Mouse (Mus musculus) small intestine, adult 2 months (tissue): Measurements from ENCODE around the gene Gm3604. TPM values are rescaled to one million over a fixed set of nuclear protein-coding genes. Genes with fewer than 3 reads are reported as not detected.
"Not testable (repeated sequence)": the region's sequence is repeated elsewhere in the genome, so short reads cannot be mapped to it uniquely, and the experiment has no call there.

Source experiments
- H3K27ac ChIP-seq: fragments of 200-500 bp; 2 replicates; pipeline ENCODE4 v1.5.1; 2012; ENCODE audit warnings: low read depth, low read length, control low read depth, inconsistent platforms; ENCODE audit not compliant: insufficient read depth
- H3K27me3 ChIP-seq: fragments of 200-500 bp; 2 replicates; pipeline ENCODE4 v1.6.1; 2012; ENCODE audit warnings: mild to moderate bottlenecking, moderate library complexity, low read length, inconsistent platforms; ENCODE audit not compliant: control insufficient read depth, insufficient read depth
- H3K36me3 ChIP-seq: fragments of 200-500 bp; 2 replicates; pipeline ENCODE4 v1.6.1; 2012; ENCODE audit warnings: mild to moderate bottlenecking, low read length, control low read depth, inconsistent platforms; ENCODE audit not compliant: control insufficient read depth, insufficient read depth
- H3K4me1 ChIP-seq: fragments of 200-500 bp; 2 replicates; pipeline ENCODE4 v1.6.1; 2012; ENCODE audit warnings: low read length, inconsistent platforms, mixed read lengths; ENCODE audit not compliant: control insufficient read depth, insufficient read depth, insufficient read length
- H3K4me3 ChIP-seq: fragments of 200-500 bp; 2 replicates; pipeline ENCODE4 v1.5.1; 2012; ENCODE audit warnings: low read depth, mild to moderate bottlenecking, control low read depth, inconsistent platforms, low read length, moderate library complexity
- CTCF ChIP-seq: fragments of 200-500 bp; IDR thresholded peaks from 2 replicates; pipeline ENCODE4 v1.5.1; 2012; ENCODE audit warnings: low read depth, mild to moderate bottlenecking, control low read depth, inconsistent platforms, low read length, moderate library complexity, mixed read lengths; ENCODE audit not compliant: insufficient replicate concordance, insufficient read length; ENCODE audit errors: extremely low read depth
- POLR2A ChIP-seq: fragments of 200-500 bp; IDR thresholded peaks from 2 replicates; pipeline ENCODE4 v1.6.1; 2012; ENCODE audit warnings: low read depth, mild to moderate bottlenecking, control low read depth, inconsistent platforms, low read length, moderate library complexity
- WGBS: fragments of 180-500 bp; shearing (Covaris S2); methylation state at CpG from one replicate; pipeline ENCODE4 v1.1.7; 2018; 5-methylcytosine and 5-hydroxymethylcytosine counted together
- polyA plus RNA-seq: library from polyadenylated mRNA; depleted of rRNA; stranded (reverse); fragments of >200 nt; gene quantifications from 2 replicates; pipeline ENCODE4 v1.2.3, GENCODE M21; 2012; rRNA removed

Gene Gm3604
- 0.04 and 0.05 TPM in 2 replicates for polyA plus RNA-seq

- not testable (repeated sequence) for H3K36me3 ChIP-seq, H3K4me1 ChIP-seq, H3K27ac ChIP-seq, H3K27me3 ChIP-seq
- WGBS: 5% methylated on average over 13 of the region's 13 CpGs
- H3K4me3 ChIP-seq: peak within 1 kb of the TSS; percentile 80
Measured at GRCm38 (mm10) chr13:62382952-62383351, at the start of gene Gm3604. Gm3604 (minus strand) TSS chr13:62383177.

GRCm38 (mm10) chr13:62399206-62399605, 16.2 kb upstream of the Gm3604 start:
- not testable (repeated sequence) for H3K27ac ChIP-seq, H3K4me1 ChIP-seq, H3K4me3 ChIP-seq, H3K27me3 ChIP-seq, H3K36me3 ChIP-seq
- WGBS: 63% methylated on average over 3 of the region's 3 CpGs

DNA sequence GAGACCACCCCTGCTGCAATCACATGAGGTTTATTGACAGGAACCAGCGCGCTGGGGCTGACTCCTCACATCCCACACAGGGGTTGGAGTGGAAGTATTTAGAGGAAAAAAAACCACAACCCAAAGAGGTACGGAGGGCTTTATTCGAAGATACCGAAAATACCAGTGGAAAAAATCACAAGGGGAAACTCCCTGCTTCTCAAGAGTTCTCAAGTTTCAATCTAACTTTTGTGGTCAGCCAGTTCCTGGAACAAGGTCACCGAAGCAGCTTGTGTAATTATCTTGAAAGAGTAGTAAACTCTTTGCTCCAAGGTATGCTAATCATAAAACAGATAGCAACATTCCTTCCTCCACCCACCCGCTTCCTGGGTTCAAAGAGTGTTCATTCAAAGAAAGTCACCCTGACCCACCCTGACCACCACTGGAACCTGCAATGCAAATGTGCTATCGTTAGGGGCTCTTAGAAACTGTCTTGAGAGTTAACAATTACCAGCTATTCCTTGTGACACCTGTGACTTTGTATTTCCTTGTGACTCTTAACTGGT, 7.2 kb upstream of the Gm3604 start:
- H3K4me3 ChIP-seq, H3K27me3 ChIP-seq, H3K36me3 ChIP-seq, H3K27ac ChIP-seq, H3K4me1 ChIP-seq: not testable (repeated sequence)
- 82% methylated on average over 8 of the region's 8 CpGs for WGBS

DNA sequence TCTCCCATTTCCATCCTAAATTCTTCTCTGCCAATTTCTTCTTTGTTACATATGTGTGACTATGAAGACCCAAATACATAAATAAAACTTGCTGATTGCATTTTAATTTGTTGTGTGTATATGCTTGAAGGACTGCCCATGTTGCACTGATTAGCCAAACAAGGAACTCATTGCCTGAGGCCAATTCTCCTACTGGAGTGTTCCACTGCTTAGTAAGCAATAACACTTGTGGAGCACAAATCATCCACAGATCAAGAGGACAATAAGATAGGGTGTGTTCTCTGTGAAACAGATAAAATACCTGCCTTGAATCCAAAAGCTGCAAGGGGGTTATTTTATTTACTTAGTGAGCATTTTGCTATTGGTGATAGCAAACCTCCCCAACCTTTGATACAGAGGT, 51.2 kb downstream of the Gm3604 start:
- TF ChIP-seq POLR2A: no peak
- TF ChIP-seq CTCF: no peak
- no peak overlapping the region for H3K4me3 ChIP-seq
- no peaks in the 10 kb centered on the region for H3K4me1 ChIP-seq
- H3K36me3 ChIP-seq: no peaks in the 10 kb centered on the region
- H3K27ac ChIP-seq: no peak overlapping the region
- no peaks in the 10 kb centered on the region for H3K27me3 ChIP-seq

GRCm38 (mm10) chr13:62331381-62331780, 51.6 kb downstream of the Gm3604 start:
- Histone ChIP-seq H3K27me3 (no peaks in the 10 kb centered on the region), H3K36me3 (no peaks in the 10 kb centered on the region), H3K4me1 (no peaks in the 10 kb centered on the region), H3K4me3 (no peak overlapping the region), H3K27ac (no peak overlapping the region)
- TF ChIP-seq POLR2A (no peak), CTCF (no peak)
- 64% methylated on average over 2 of the region's 2 CpGs for WGBS

Other genes starting within 250 kb of the Gm3604 start
- 0.06 and 0.10 TPM in 2 replicates for gene Gm49359, start 83.7 kb upstream of the Gm3604 start, polyA plus RNA-seq
- not detected in 2 replicates for gene Zfp935, start 175.3 kb upstream of the Gm3604 start, polyA plus RNA-seq
- 0.13 and 0.47 TPM in 2 replicates for gene Zfp934, start 188.0 kb upstream of the Gm3604 start, polyA plus RNA-seq
- not detected in 2 replicates for gene 6720489N17Rik, start 241.0 kb upstream of the Gm3604 start, polyA plus RNA-seq